Mouse (Mus musculus) ES-E14 (cell line): ENCODE results near the gene Tap1. TPM values are rescaled to one million over a fixed set of nuclear protein-coding genes. Genes with fewer than 3 reads are reported as not detected.

Experiments
- DNase-seq: peaks from one replicate; pipeline ENCODE4 v3.0.0-alpha.2; 2013; ENCODE audit warnings: low read depth, low spot score
- H3K27ac ChIP-seq: 2 replicates; pipeline ENCODE4 v1.5.1; 2012; ENCODE audit warnings: low read depth, mild to moderate bottlenecking, low read length, moderate library complexity, mixed read lengths; ENCODE audit not compliant: poor library complexity, insufficient read depth, severe bottlenecking
- H3K36me3 ChIP-seq: 2 replicates; pipeline ENCODE4 v1.6.1; 2012; ENCODE audit warnings: mild to moderate bottlenecking, low read length, moderate library complexity, mixed read lengths; ENCODE audit not compliant: control insufficient read depth, poor library complexity, insufficient read depth, severe bottlenecking
- H3K4me1 ChIP-seq, 2 experiments: fragments of 150-350 bp in 1 of 2; sonication (generic) in 1 of 2; 2 replicates each; pipeline ENCODE4 v1.6.1; 2012; ENCODE audit warnings: low read length in 2 of 2, mild to moderate bottlenecking in 1 of 2, mixed read lengths in 1 of 2; ENCODE audit not compliant: control insufficient read depth in 2 of 2, insufficient read depth in 2 of 2, poor library complexity in 1 of 2
- H3K4me3 ChIP-seq, 2 experiments: fragments of 150-350 bp in 1 of 2; sonication (generic) in 1 of 2; 2 replicates each; pipeline ENCODE4 v1.5.1; 2012; ENCODE audit warnings: low read length in 2 of 2, low read depth in 1 of 2, mild to moderate bottlenecking in 1 of 2, mixed read lengths in 1 of 2; ENCODE audit not compliant: insufficient read depth in 1 of 2, poor library complexity in 1 of 2, severe bottlenecking in 1 of 2
- H3K9ac ChIP-seq: 2 replicates; pipeline ENCODE4 v1.6.1; 2012; ENCODE audit warnings: low read depth, mild to moderate bottlenecking, low read length, mixed read lengths; ENCODE audit not compliant: poor library complexity, insufficient read depth, severe bottlenecking
- H3K9me3 ChIP-seq: fragments of 150-350 bp; sonication (generic); 2 replicates; pipeline ENCODE4 v1.6.1; 2012; ENCODE audit warnings: low read depth, mild to moderate bottlenecking, low read length; ENCODE audit not compliant: control insufficient read depth, insufficient read depth
- CHD2 ChIP-seq: IDR thresholded peaks from 2 replicates; pipeline ENCODE4 v1.6.1; 2014; ENCODE audit warnings: mild to moderate bottlenecking, low read depth, low read length, inconsistent platforms
- HCFC1 ChIP-seq: IDR thresholded peaks from 2 replicates; pipeline ENCODE4 v1.6.1; 2012; ENCODE audit warnings: low read length, inconsistent platforms, borderline replicate concordance; ENCODE audit not compliant: insufficient read depth
- MAFK ChIP-seq: IDR thresholded peaks from 2 replicates; pipeline ENCODE4 v1.6.1; 2014; ENCODE audit warnings: mild to moderate bottlenecking, low read depth, low read length, inconsistent platforms; ENCODE audit not compliant: insufficient read depth
- ZC3H11A ChIP-seq: IDR thresholded peaks from 2 replicates; pipeline ENCODE4 v1.6.1; 2012; ENCODE audit warnings: low read depth, mild to moderate bottlenecking, inconsistent platforms, low read length, borderline replicate concordance
- ZNF384 ChIP-seq: IDR thresholded peaks from 2 replicates; pipeline ENCODE4 v1.6.1; 2012; ENCODE audit warnings: low read depth, low read length, inconsistent platforms
- in situ Hi-C, 2 experiments: fragments of 600-800 bp; cut with MboI; formaldehyde crosslinking; loops; one replicate each; pipeline ENCODE4 v1.15.1; 2025; ENCODE audit warnings: low sequenced_read_pairs in 2 of 2, inconsistent platforms in 1 of 2; ENCODE audit not compliant: unreplicated experiment in 2 of 2
- total RNA-seq: library from RNA; depleted of rRNA; stranded (reverse); fragments of 300-350 nt; gene quantifications from 2 replicates; pipeline ENCODE4 v1.2.3, GENCODE M21; 2012

Gene Tap1
- total RNA-seq, 1 experiment: 13.9 TPM

GRCm38 (mm10) chr17:34144960-34145371 is 42.4 kb upstream of the Tap1 start:
- Histone ChIP-seq H3K36me3 (no peaks in the 10 kb centered on the region), H3K4me1 (no peaks in the 10 kb centered on the region), H3K9me3 (no peaks in the 10 kb centered on the region), H3K4me3 (no peak overlapping the region), H3K9ac (no peak overlapping the region), H3K27ac (no peak overlapping the region)
- DNase-seq: no peak
- no peak for TF ChIP-seq HCFC1
- no peak for TF ChIP-seq ZNF384
- TF ChIP-seq CHD2: no peak
- TF ChIP-seq ZC3H11A: no peak
- TF ChIP-seq MAFK: no peak
- in situ Hi-C loops: no loop called here

- in situ Hi-C loops: no loop called here
- Histone ChIP-seq H3K4me3 (no peak within 1 kb of the TSS), H3K9me3 (no peaks in the 10 kb centered on the region), H3K27ac (no peak within 1 kb of the TSS), H3K4me1 (no peaks in the 10 kb centered on the region), H3K9ac (no peak within 1 kb of the TSS), H3K36me3 (no peaks in the 10 kb centered on the region)
- TF ChIP-seq CHD2 (peak; percentile 93), MAFK (no peak)
- DNase-seq: peak; percentile 69
These were observed 34.4 kb upstream of the Tap1 start, which contains the start of gene H2-DMb1 for GRCm38 (mm10) chr17:34152923-34153322. Gene H2-DMb1 (plus strand): TSS chr17:34153072.

GRCm38 (mm10) chr17:34155534-34155933 is 31.8 kb upstream of the Tap1 start:
- no peaks in the 10 kb centered on the region for H3K36me3 ChIP-seq
- no peaks in the 10 kb centered on the region for H3K4me1 ChIP-seq
- no peak overlapping the region for H3K9ac ChIP-seq
- H3K9me3 ChIP-seq: no peaks in the 10 kb centered on the region
- DNase-seq: no peak
- in situ Hi-C loops: no loop called here
- H3K27ac ChIP-seq: no peak overlapping the region
- no peak for TF ChIP-seq ZC3H11A
- no peak for TF ChIP-seq HCFC1
- TF ChIP-seq ZNF384: no peak
- no peak for TF ChIP-seq CHD2
- TF ChIP-seq MAFK: no peak
- no peak overlapping the region for H3K4me3 ChIP-seq

- Histone ChIP-seq H3K36me3 (no peaks in the 10 kb centered on the region), H3K27ac (no peak overlapping the region), H3K4me1 (no peaks in the 10 kb centered on the region), H3K9ac (no peak overlapping the region), H3K9me3 (no peaks in the 10 kb centered on the region), H3K4me3 (no peak overlapping the region)
- in situ Hi-C loops: no loop called here
- no peak for DNase-seq
- TF ChIP-seq MAFK: no peak
These were observed 23.0 kb upstream of the Tap1 start for GRCm38 (mm10) chr17:34164202-34164895.

- Histone ChIP-seq H3K9ac (no peak overlapping the region), H3K4me3 (no peak overlapping the region), H3K36me3 (no peaks in the 10 kb centered on the region), H3K9me3 (no peaks in the 10 kb centered on the region), H3K4me1 (no peaks in the 10 kb centered on the region), H3K27ac (no peak overlapping the region)
- in situ Hi-C loops: no loop called here
- TF ChIP-seq ZNF384 (no peak), MAFK (no peak), HCFC1 (no peak), ZC3H11A (no peak), CHD2 (no peak)
- no peak for DNase-seq
These were observed 22.2 kb upstream of the Tap1 start for GRCm38 (mm10) chr17:34165033-34165730.
